Mouse (Mus musculus): Measurements from ENCODE around the gene Tmigd3.
A peak's percentile ranks its signal among the peaks of the same experiment; 100 is the strongest.

Tmigd3 gene

GRCm38 (mm10) chr3:105877252-105877803 is 6.6 kb downstream of the Tmigd3 start:
- DNase-seq: no peak

DNA sequence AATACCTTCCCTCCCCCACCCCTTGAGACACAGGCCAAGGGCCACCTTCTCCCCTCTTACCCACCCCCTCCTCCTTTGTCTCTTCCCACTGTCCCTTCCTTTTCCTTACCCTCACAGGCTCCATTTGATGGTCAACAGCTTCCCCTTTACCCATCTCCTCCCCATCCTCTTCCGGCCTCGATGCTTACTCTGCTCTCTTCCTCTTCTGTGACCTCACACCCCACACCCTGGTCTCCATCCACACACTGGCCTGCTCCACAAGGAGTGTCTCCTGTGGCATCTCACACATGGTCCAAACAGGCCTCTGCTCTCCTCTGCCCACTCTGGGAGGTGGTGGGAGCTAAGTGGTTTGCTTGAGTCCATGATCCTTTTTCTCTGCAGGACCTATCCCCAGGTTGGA is 7.2 kb downstream of the Tmigd3 start:
- DNase-seq: no peak

- no peak for DNase-seq
Observed at GRCm38 (mm10) chr3:105878751-105879150, 8.0 kb downstream of the Tmigd3 start.

- DNase-seq: no peak
Observed at GRCm38 (mm10) chr3:105880419-105880818, 9.7 kb downstream of the Tmigd3 start.

DNA sequence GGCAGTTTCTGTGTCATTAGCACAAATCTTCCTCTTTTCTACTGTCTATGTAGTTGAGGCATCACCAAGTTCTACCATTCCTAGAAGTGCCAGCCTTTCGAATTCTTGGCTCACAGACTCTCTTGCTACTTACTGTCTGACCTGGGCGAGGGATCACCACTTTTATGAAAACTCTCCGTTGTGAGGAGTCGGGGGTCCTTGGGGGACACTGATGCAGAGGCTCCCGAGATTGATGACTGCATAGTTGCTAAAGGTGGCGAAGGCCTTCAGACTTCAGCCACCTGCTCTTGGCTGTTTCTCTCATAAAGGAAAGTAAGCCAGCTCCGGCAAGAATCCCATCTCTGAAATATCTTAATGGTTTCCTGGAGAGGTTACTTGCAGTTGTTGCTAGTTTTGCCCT is 11.4 kb downstream of the Tmigd3 start:
- DNase-seq: no peak

DNA sequence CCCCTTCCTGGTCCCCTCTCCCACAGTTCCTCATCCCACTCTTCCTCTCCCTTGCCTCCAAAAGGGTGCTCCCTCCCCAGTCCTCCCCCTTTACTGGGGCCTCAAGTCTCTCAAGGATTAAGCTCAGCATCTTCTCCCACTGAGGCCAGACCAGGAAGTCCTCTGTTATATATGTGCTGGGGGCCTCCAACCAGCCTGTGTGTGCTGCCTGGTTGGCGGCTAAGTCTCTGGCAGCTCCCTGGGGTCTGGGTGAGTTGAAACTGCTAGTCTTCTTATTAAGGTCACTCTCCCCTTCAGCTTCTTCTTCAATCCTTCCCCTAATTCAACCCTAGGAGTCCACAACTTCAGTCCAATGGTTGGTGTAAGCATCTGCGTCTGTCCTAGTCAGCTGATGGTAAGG is 12.4 kb downstream of the Tmigd3 start:
- DNase-seq: no peak

DNA sequence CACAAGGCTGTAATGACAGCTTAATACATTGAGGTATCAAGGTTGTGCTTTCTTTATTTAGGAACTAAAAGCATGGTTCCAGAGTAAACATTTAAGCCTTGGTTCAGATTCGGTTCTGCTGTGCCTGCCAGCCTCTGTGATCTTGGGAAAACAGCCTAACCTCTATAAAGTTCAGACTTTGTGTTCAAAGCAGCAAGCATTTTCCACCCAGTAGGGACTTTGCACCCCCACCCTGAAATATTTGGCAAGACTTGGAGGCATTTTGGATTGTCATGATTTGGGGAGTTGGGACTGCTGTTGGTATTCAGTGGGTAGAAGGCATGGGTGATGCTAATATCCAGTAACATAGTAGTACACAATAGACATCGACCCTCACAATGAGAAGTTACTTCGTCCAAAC is 18.3 kb downstream of the Tmigd3 start:
- no peak for DNase-seq

DNA sequence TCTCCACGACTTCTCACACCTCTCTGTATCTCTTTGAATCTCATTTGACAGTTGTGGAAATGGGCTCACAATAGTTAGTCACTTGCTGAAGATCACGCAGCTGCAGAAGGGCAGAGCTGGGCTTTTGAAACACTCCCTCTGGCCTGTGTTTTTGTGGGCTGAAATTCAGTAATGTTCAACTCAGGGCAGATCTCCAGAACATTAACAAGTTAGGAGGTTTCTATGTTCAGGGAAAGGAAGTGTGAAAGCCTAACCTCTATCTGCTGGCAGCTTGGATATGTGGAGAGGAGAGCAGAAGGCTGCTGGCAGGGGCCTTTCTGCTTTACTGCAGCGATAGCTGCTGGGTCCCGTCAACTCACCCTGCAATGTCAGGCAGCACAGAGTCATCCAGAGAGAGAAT is 19.5 kb downstream of the Tmigd3 start:
- no peak for DNase-seq

DNA sequence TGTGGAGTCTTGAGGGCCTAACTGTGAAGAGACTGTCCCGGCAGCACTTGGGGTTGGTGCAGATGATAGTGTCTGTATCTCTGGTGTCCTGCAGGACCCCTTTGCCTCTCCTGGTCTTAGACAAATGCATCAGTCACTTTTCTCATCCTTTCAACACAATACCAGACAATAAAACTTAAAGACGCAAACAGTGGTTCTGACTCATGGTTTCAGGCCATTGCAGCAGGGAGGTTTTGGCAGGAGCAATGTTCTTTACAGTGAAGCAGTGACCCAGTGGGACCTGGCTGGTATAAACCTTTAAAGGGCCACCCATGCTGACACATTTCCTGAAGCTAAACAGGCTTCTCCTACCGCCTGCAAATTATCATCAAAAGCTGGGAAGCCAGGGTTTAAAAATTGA is 20.4 kb downstream of the Tmigd3 start:
- DNase-seq: no peak

GRCm38 (mm10) chr3:105891760-105892571 is 21.3 kb downstream of the Tmigd3 start:
- DNase-seq: peak; percentile 55 to 74

DNA sequence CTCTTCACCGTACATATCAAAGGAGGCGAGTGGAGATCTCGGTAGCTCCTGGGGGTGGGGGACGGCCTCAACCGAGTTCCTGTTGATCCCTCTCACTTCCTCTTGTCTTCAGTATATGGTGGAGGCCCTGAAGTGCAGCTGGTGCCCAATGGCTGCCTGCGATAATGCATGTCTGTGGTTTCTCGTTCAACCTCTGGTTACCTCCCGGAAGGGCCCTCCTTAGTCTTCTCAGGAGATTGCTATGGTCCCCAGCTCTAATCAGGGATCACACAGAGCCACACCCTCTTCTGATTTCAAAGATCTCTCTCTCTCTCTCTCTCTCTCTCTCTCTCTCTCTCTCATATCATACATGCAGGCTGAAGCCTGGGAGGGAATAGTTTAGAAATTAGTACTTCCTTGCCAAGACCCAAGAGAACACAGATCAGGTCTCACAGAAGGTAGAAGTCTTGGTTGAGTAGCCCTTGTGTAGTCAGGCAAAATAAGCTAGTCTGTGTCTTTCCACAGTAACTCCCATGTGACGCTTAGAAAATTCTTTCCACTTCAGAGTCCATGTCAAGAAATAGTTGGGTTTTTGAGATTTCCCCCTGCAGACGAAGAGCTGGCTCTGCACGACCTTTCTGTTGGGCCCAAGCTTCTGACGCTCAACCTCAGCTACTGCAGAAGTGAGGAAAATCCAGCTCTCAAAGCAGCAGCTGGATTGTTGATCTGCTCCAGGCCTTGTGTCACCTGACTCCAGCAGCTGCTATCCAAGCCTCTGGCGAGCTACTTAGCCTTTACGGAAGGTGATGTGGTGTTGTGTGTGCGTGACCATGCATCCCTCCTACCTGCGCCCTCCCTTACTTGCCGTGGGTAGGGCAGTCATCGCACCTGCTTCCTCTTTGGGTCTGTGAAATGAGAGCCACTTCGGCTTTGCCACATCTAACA is 22.1 kb downstream of the Tmigd3 start:
- peak in 1 of 2 experiments; percentile 27 for DNase-seq

GRCm38 (mm10) chr3:105893941-105894391 is 23.3 kb downstream of the Tmigd3 start:
- DNase-seq: peak; percentile 41 to 62

GRCm38 (mm10) chr3:105894601-105895592 is 24.2 kb downstream of the Tmigd3 start:
- DNase-seq: peak; percentile 86 to 91

DNA sequence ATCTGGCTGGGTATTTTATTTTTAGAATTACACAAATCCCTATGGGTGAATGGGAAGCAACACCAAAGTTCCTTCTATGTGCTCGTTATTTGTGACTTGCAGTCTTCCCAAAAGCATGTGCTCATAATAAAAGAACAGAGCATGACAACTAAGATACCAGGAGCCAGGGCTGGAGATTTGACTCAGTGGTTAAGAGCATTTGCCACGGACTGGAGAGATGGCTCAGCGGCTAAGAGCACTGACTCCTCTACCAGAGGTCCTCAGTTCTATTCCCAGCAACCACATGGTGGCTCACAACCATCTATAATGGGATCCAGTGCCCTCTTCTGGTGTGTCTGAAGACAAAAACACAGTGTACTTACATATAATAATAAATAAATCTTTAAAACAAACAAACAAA is 26.1 kb downstream of the Tmigd3 start:
- DNase-seq: no peak

GRCm38 (mm10) chr3:105898325-105898724 is 27.6 kb downstream of the Tmigd3 start:
- no peak for DNase-seq

- DNase-seq: no peak
Observed at GRCm38 (mm10) chr3:105898861-105899260, 28.2 kb downstream of the Tmigd3 start.

DNA sequence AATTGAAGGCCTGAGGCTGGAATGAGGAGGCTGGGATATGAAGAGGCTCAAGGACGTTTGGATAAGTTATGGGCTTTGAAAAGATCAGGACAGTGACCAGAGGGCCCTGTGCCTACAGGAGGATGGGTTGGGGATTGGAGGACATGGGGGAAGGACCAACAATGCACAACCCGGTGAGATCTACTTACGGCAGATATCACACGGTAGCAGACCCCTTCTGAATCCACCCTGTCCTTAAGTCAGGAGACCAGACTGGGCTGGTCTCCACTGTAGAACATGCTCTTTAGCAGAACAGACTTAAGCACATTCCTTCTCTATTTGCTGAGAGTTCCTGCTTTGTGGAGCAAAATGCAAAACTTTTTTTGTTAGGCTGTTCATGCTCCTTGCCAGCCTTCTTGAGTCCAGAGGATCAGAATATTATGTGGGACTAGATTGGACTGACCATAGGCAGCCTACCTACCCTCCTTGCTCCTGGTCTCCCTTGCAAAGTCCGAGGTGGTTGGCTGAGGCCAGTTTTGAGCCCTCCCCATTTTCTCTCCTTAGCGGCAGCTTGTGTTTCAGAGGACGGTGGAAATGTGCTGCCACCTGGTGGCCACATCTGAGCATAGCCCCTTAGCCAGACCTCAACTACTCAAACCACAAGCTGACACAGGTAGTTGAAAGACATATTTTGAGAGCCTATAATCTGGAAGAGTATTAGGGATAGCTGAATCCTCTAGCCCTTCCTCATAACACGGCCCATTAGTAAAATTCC is 28.9 kb downstream of the Tmigd3 start:
- DNase-seq: peak; percentile 88 to 90

GRCm38 (mm10) chr3:105900266-105900665 is 29.6 kb downstream of the Tmigd3 start:
- no peak for DNase-seq

- no peak for DNase-seq
Observed at GRCm38 (mm10) chr3:105900716-105901115, 30.0 kb downstream of the Tmigd3 start.

DNA sequence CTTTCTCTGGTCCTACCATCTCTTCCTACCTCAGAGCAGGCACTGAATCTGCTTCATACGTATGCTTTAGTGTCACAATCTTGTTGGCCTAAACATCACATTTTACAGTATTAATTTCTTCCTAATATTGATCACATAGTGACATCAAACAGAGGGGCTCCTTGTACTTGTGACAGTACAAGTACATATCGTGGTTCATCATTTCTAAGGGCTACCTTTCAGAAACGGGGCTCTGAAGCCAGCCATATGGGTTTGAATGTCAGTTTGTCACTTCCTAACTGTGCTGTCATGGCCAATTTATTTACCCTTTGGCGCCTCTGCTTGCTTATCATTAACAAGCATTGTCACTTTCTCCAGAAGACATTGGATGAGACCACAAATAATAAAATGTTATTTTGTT is 30.8 kb downstream of the Tmigd3 start:
- DNase-seq: no peak

GRCm38 (mm10) chr3:105904213-105904612 is 33.5 kb downstream of the Tmigd3 start:
- DNase-seq: no peak
